Mouse (Mus musculus): Measurements from ENCODE around the gene Mllt11. TPM values are rescaled to one million over a fixed set of nuclear protein-coding genes. Genes with fewer than 3 reads are reported as not detected.
A peak's percentile ranks its signal among the peaks of the same experiment; 100 is the strongest.

Mllt11 gene
- polyA plus RNA-seq, 2 experiments from 2014 or later, result 19.0 to 24.1 TPM

- ATAC-seq, result no peak
Observed at GRCm38 (mm10) chr3:95243086-95243485, 11.1 kb upstream of the Mllt11 start.

GRCm38 (mm10) chr3:95241498-95241897 is 9.5 kb upstream of the Mllt11 start, which contains the start of gene Gm128:
Gene Gm128 (minus strand): TSS chr3:95241598.
- ATAC-seq, result no peak

GRCm38 (mm10) chr3:95240900-95241299 is 8.9 kb upstream of the Mllt11 start:
- no peak for ATAC-seq

GRCm38 (mm10) chr3:95239971-95240370 is 8.0 kb upstream of the Mllt11 start:
- ATAC-seq, result no peak

- no peak for ATAC-seq
Observed at GRCm38 (mm10) chr3:95239022-95239421, 7.1 kb upstream of the Mllt11 start.

- ATAC-seq, result no peak
Observed at GRCm38 (mm10) chr3:95237541-95238099, 5.6 kb upstream of the Mllt11 start.

- ATAC-seq, result no peak
Observed at GRCm38 (mm10) chr3:95235386-95236301, 3.7 kb upstream of the Mllt11 start.

GRCm38 (mm10) chr3:95233303-95233980 is 1.5 kb upstream of the Mllt11 start:
- ATAC-seq, result no peak

- no peak for ATAC-seq
Observed at GRCm38 (mm10) chr3:95232771-95233170, 800 bp upstream of the Mllt11 start.

- ATAC-seq, result no peak
Observed at GRCm38 (mm10) chr3:95230495-95231297, 1.3 kb downstream of the Mllt11 start.

GRCm38 (mm10) chr3:95229781-95230494 is 2.0 kb downstream of the Mllt11 start:
- ATAC-seq, result no peak

- ATAC-seq, result peak; percentile 10
Observed at GRCm38 (mm10) chr3:95228894-95229780, 2.8 kb downstream of the Mllt11 start.

GRCm38 (mm10) chr3:95228148-95228893 is 3.6 kb downstream of the Mllt11 start, which contains the start of gene Cdc42se1:
Gene Cdc42se1 (plus strand): TSS chr3:95228732.
- peak; percentile 81 for ATAC-seq

- no peak for ATAC-seq
Observed at GRCm38 (mm10) chr3:95227214-95227613, 4.8 kb downstream of the Mllt11 start.

- ATAC-seq, result no peak
Observed at GRCm38 (mm10) chr3:95224295-95224694, 7.7 kb downstream of the Mllt11 start.

GRCm38 (mm10) chr3:95223041-95223440 is 8.9 kb downstream of the Mllt11 start:
- ATAC-seq, result peak; percentile 4

GRCm38 (mm10) chr3:95218466-95219137 is 13.4 kb downstream of the Mllt11 start:
- no peak for ATAC-seq

- peak; percentile 88 for ATAC-seq
Observed at GRCm38 (mm10) chr3:95217255-95218134, 14.5 kb downstream of the Mllt11 start, which contains the start of gene Gabpb2. Gene Gabpb2 (minus strand): TSS chr3:95217916.

All from CD4-positive, CD25-positive, alpha-beta regulatory T cell, adult 4 months (primary cell).